ENCODE assay signal across 9 mouse cellular contexts in the genomic region with DNA sequence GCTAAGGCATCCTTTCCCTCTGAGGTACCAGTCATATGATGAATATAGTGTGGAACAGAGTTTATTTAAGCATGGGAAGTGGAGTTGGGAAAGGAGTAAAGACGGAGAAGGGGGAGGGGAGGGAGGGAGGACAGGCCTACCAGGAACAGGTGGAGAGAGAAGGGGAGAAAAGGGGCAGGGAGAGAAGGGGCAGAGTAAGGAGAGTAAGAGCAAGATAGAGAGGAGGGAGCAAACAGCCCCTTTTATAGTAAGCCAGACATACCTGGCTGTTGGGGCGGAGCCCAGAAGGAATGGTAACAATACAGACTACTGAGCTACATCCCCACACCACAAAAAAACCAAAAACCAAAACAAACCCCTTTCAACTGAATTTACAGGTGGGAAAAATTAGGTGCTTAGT. TPM values are rescaled to one million over a fixed set of nuclear protein-coding genes. Genes with fewer than 3 reads are reported as not detected.
DNase-seq lines count a peak whose midpoint lies in the region; ATAC-seq lines count a peak whose summit lies in the region.
"Had no signal": no experiment of that assay in that cellular context is flagged by ENCODE, and none has a peak within 500 bp of the region (broad histone marks: within the 10 kb centered on the region; RNA-seq: fewer than 3 reads in every experiment).

No protein-coding gene starts in this region.

- no peak for DNase-seq in heart, adult 18-20 months
- DNase-seq in NIH3T3 (ENCODE audit: low read depth), result peak; percentile 37
- no peak for DNase-seq in left cerebral cortex, adult 11 months (ENCODE audit: low spot score)
- no peak for DNase-seq in yolk sac, embryonic 10.5 days (ENCODE audit: low spot score)
- no peak for DNase-seq in spleen, adult 12 weeks (ENCODE audit: low spot score)

- WGBS in heart, embryonic 13.5 days, result 25% methylated on average over 2 of the region's 2 CpGs
- 19% methylated on average over 2 of the region's 2 CpGs for WGBS in hindbrain, embryonic 12.5 days
- WGBS in midbrain, embryonic 13.5 days, result 22% methylated on average over 2 of the region's 2 CpGs

- H3K9me3 ChIP-seq in heart, embryonic 13.5 days, result no peaks in the 10 kb centered on the region
- H3K9me3 ChIP-seq in hindbrain, embryonic 12.5 days (replicated peaks), result no peaks in the 10 kb centered on the region
- H3K9me3 ChIP-seq in midbrain, embryonic 13.5 days, result no peaks in the 10 kb centered on the region

- H3K4me1 ChIP-seq in heart, embryonic 13.5 days, result peaks cover 65% of the 10 kb centered on the region
- H3K4me1 ChIP-seq in hindbrain, embryonic 12.5 days, result peaks cover 31% of the 10 kb centered on the region
- H3K4me1 ChIP-seq in midbrain, embryonic 13.5 days (replicated peaks), result peaks cover 55% of the 10 kb centered on the region

- peak overlapping the region; percentile 54 for H3K4me3 ChIP-seq in heart, embryonic 13.5 days
- no peak overlapping the region for H3K4me3 ChIP-seq in hindbrain, embryonic 12.5 days
- peak overlapping the region; percentile 39; the same call in 1 of the 2 replicates for H3K4me3 ChIP-seq in midbrain, embryonic 13.5 days (replicated peaks)

- H3K27me3 ChIP-seq in heart, embryonic 13.5 days (replicated peaks), result no peaks in the 10 kb centered on the region
- no peaks in the 10 kb centered on the region for H3K27me3 ChIP-seq in hindbrain, embryonic 12.5 days
- H3K27me3 ChIP-seq in midbrain, embryonic 13.5 days, result no peaks in the 10 kb centered on the region

- peak overlapping the region; percentile 80 for H3K9ac ChIP-seq in heart, embryonic 13.5 days
- peak overlapping the region; percentile 8; the same call in 1 of the 2 replicates for H3K9ac ChIP-seq in hindbrain, embryonic 12.5 days
- no peak overlapping the region for H3K9ac ChIP-seq in midbrain, embryonic 13.5 days (replicated peaks)

- peak overlapping the region; percentile 96 for H3K27ac ChIP-seq in heart, embryonic 13.5 days (replicated peaks)
- H3K27ac ChIP-seq in hindbrain, embryonic 12.5 days, result peak overlapping the region; percentile 92
- H3K27ac ChIP-seq in midbrain, embryonic 13.5 days, result peak overlapping the region; percentile 91

- peaks cover 21% of the 10 kb centered on the region for H3K36me3 ChIP-seq in heart, embryonic 13.5 days
- peaks cover 18% of the 10 kb centered on the region for H3K36me3 ChIP-seq in hindbrain, embryonic 12.5 days
- peaks cover 22% of the 10 kb centered on the region for H3K36me3 ChIP-seq in midbrain, embryonic 13.5 days

- ATAC-seq in heart, embryonic 13.5 days (ENCODE audit: extremely low read depth, insufficient number of reproducible peaks, low FRiP score, low TSS enrichment), result no peak
- ATAC-seq in hindbrain, embryonic 12.5 days (ENCODE audit: low FRiP score), result no peak
- no peak for ATAC-seq in midbrain, embryonic 13.5 days

- H3K4me2 ChIP-seq in heart, embryonic 13.5 days, result peak overlapping the region; percentile 74
- peak overlapping the region; percentile 52 for H3K4me2 ChIP-seq in hindbrain, embryonic 12.5 days (replicated peaks)
- H3K4me2 ChIP-seq in midbrain, embryonic 13.5 days (replicated peaks), result peak overlapping the region; percentile 61

RNA-seq across cellular contexts. Expression of a gene that starts 23.6 kb away (rescaled TPM):
- polyA plus RNA-seq in heart, embryonic 13.5 days (2015; fragmentation: Nextera tagmentation; extraction: Ambion mirVana), result 91.9 and 97.2 TPM in 2 replicates
- total RNA-seq in heart, adult 18-20 months (2021), result 10 to 100 TPM; 49.8 to 53.1 TPM
- polyA plus RNA-seq in hindbrain, embryonic 12.5 days (2016; fragmentation: Nextera tagmentation; extraction: Ambion mirVana), result 188 and 190 TPM in 2 replicates
- polyA plus RNA-seq in midbrain, embryonic 13.5 days (2015; fragmentation: Nextera tagmentation; extraction: Ambion mirVana), result 146 and 164 TPM in 2 replicates

RNA-seq across cellular contexts. Expression of a gene that starts 24.2 kb away (rescaled TPM):
- polyA plus RNA-seq in heart, embryonic 13.5 days (2015; fragmentation: Nextera tagmentation; extraction: Ambion mirVana), result 500 and 519 TPM in 2 replicates
- total RNA-seq in heart, adult 18-20 months (2021), result 100 to 1,000 TPM; 147 to 150 TPM
- polyA plus RNA-seq in hindbrain, embryonic 12.5 days (2016; fragmentation: Nextera tagmentation; extraction: Ambion mirVana), result 1,137 and 1,149 TPM in 2 replicates
- polyA plus RNA-seq in midbrain, embryonic 13.5 days (2015; fragmentation: Nextera tagmentation; extraction: Ambion mirVana), result 1,022 and 1,113 TPM in 2 replicates

RNA-seq across cellular contexts. Expression of a gene that starts 42.2 kb away (rescaled TPM):
- polyA plus RNA-seq in heart, embryonic 13.5 days (2015; fragmentation: Nextera tagmentation; extraction: Ambion mirVana), result 7.2 and 8.2 TPM in 2 replicates
- total RNA-seq in heart, adult 18-20 months (2021), result 1 to 10 TPM in 1 of 2 experiments, under 1 TPM in 1; 0.46 to 1.2 TPM
- 5.1 and 5.4 TPM in 2 replicates for polyA plus RNA-seq in hindbrain, embryonic 12.5 days (2016; fragmentation: Nextera tagmentation; extraction: Ambion mirVana)
- polyA plus RNA-seq in midbrain, embryonic 13.5 days (2015; fragmentation: Nextera tagmentation; extraction: Ambion mirVana), result 0.75 and 0.82 TPM in 2 replicates
- total RNA-seq: left cerebral cortex, postnatal 25 days had no signal

RNA-seq across cellular contexts. Expression of a gene that starts 49.2 kb away (rescaled TPM):
- 15.8 and 16.2 TPM in 2 replicates for polyA plus RNA-seq in heart, embryonic 13.5 days (2015; fragmentation: Nextera tagmentation; extraction: Ambion mirVana)
- total RNA-seq in heart, adult 18-20 months (2021), result 10 to 100 TPM; 10.9 to 12.9 TPM
- polyA plus RNA-seq in hindbrain, embryonic 12.5 days (2016; fragmentation: Nextera tagmentation; extraction: Ambion mirVana), result 31.3 and 34.4 TPM in 2 replicates
- polyA plus RNA-seq in midbrain, embryonic 13.5 days (2015; fragmentation: Nextera tagmentation; extraction: Ambion mirVana), result 26.8 and 27.7 TPM in 2 replicates

RNA-seq across cellular contexts. Expression of a gene that starts 56.5 kb away (rescaled TPM):
- 163 and 178 TPM in 2 replicates for polyA plus RNA-seq in heart, embryonic 13.5 days (2015; fragmentation: Nextera tagmentation; extraction: Ambion mirVana)
- total RNA-seq in heart, adult 18-20 months (2021), result 10 to 100 TPM; 52.3 to 52.9 TPM
- 235 and 247 TPM in 2 replicates for polyA plus RNA-seq in hindbrain, embryonic 12.5 days (2016; fragmentation: Nextera tagmentation; extraction: Ambion mirVana)
- polyA plus RNA-seq in midbrain, embryonic 13.5 days (2015; fragmentation: Nextera tagmentation; extraction: Ambion mirVana), result 218 and 221 TPM in 2 replicates
